Mouse (Mus musculus): ENCODE data around the gene Ccdc83.

DNA sequence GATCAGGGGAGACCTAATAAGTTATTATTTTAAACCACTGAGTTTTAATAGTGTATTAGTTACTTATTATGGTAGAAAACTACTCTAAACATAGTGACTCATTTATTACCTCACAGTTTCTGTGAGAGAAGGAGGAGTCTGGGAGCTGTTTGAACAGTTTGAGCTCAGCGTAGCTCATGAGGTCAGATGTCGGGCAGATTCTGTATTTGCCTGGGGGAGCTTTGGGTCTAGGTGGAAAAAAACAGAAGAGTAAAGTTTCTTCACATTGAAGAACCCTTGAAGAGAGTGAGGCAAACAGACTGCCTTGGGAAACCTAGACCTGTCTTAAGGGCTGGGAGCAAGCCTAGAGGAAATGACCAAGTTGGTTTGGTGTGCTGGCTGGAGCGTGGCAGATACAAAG, 11.7 kb upstream of the Ccdc83 start:
- no peak for TF ChIP-seq CTCF (conservative IDR thresholded peaks at IDR 0.05; ENCODE audit: low read length)
- TF ChIP-seq NANOG (IDR thresholded peaks at IDR 0.05; ENCODE audit: borderline replicate concordance, low read length), result no peak

All from E14TG2a.4 (cell line).